Mouse (Mus musculus) olfactory bulb, adult 2 months (tissue): ENCODE results near the gene Lsm2.
"Not testable (repeated sequence)": the region's sequence is repeated elsewhere in the genome, so short reads cannot be mapped to it uniquely, and the experiment has no call there.

Experiments used
- CTCF ChIP-seq: fragments of 200-500 bp; IDR thresholded peaks from 2 replicates; pipeline ENCODE4 v1.5.1; 2012; ENCODE audit warnings: low read depth, mild to moderate bottlenecking, low read length, moderate library complexity; ENCODE audit not compliant: insufficient read depth
- POLR2A ChIP-seq: fragments of 200-500 bp; IDR thresholded peaks from 2 replicates; pipeline ENCODE4 v1.6.1; 2012; ENCODE audit warnings: mild to moderate bottlenecking, low read depth, low read length, moderate library complexity; ENCODE audit not compliant: insufficient read depth

GRCm38 (mm10) chr17:34970850-34971249, 10.8 kb upstream of the Lsm2 start:
- not testable (repeated sequence) for TF ChIP-seq CTCF, POLR2A
